Mouse (Mus musculus) bone marrow macrophage, adult 2 months (primary cell): ENCODE measurements around the gene Oprm1. TPM values are rescaled to one million over a fixed set of nuclear protein-coding genes. Genes with fewer than 3 reads are reported as not detected.
"Not testable (repeated sequence)": the region's sequence is repeated elsewhere in the genome, so short reads cannot be mapped to it uniquely, and the experiment has no call there.

ENCODE experiments used
- H3K27ac ChIP-seq: 2 replicates; pipeline ENCODE4 v1.5.1; 2012; ENCODE audit warnings: low read depth, low read length; ENCODE audit not compliant: insufficient read depth
- H3K4me1 ChIP-seq: 2 replicates; pipeline ENCODE4 v1.6.1; 2012; ENCODE audit warnings: low read length; ENCODE audit not compliant: control insufficient read depth, insufficient read depth
- H3K4me3 ChIP-seq: 2 replicates; pipeline ENCODE4 v1.5.1; 2012; ENCODE audit warnings: mild to moderate bottlenecking, low read length, moderate library complexity; ENCODE audit not compliant: insufficient read depth
- CTCF ChIP-seq: IDR thresholded peaks from 2 replicates; pipeline ENCODE4 v1.5.1; 2012; ENCODE audit warnings: low read depth, mild to moderate bottlenecking, low read length, moderate library complexity
- POLR2A ChIP-seq: IDR thresholded peaks from 2 replicates; pipeline ENCODE4 v1.6.1; 2012; ENCODE audit warnings: mild to moderate bottlenecking, low read depth, low read length, borderline replicate concordance
- polyA plus RNA-seq: library from polyadenylated mRNA; stranded (reverse); fragments of >200 nt; gene quantifications from 2 replicates; pipeline ENCODE4 v1.2.4, GENCODE M21; 2012; ENCODE audit not compliant: missing spikeins, insufficient read depth, insufficient read length

Gene Oprm1
- polyA plus RNA-seq, 1 experiment = not detected

- Histone ChIP-seq H3K4me3 (no peak overlapping the region), H3K4me1 (no peaks in the 10 kb centered on the region), H3K27ac (no peak overlapping the region)
- TF ChIP-seq POLR2A = no peak
- no peak for TF ChIP-seq CTCF
Measured at GRCm38 (mm10) chr10:6846283-6846682, 88.0 kb downstream of the Oprm1 start.

GRCm38 (mm10) chr10:6848162-6848754 is 90.0 kb downstream of the Oprm1 start:
- TF ChIP-seq POLR2A = no peak
- TF ChIP-seq CTCF = no peak

GRCm38 (mm10) chr10:6848834-6849233 is 90.5 kb downstream of the Oprm1 start:
- no peak for TF ChIP-seq POLR2A
- TF ChIP-seq CTCF = no peak
- H3K4me1 ChIP-seq = no peaks in the 10 kb centered on the region
- H3K27ac ChIP-seq = no peak overlapping the region
- H3K4me3 ChIP-seq = no peak overlapping the region

More at GRCm38 (mm10) chr10:6848162-6848754, 90.0 kb downstream of the Oprm1 start:
- no peak overlapping the region for H3K4me3 ChIP-seq
- H3K27ac ChIP-seq = no peak overlapping the region
- H3K4me1 ChIP-seq = no peaks in the 10 kb centered on the region

GRCm38 (mm10) chr10:6855812-6856211 is 97.5 kb downstream of the Oprm1 start:
- no peak for TF ChIP-seq POLR2A
- TF ChIP-seq CTCF = no peak
- Histone ChIP-seq H3K4me3 (no peak overlapping the region), H3K27ac (no peak overlapping the region), H3K4me1 (no peaks in the 10 kb centered on the region)

- H3K4me3 ChIP-seq = no peak overlapping the region
- no peak overlapping the region for H3K27ac ChIP-seq
- no peaks in the 10 kb centered on the region for H3K4me1 ChIP-seq
- TF ChIP-seq CTCF (no peak), POLR2A (no peak)
Measured at GRCm38 (mm10) chr10:6871418-6872072, 113.2 kb downstream of the Oprm1 start.

- TF ChIP-seq CTCF (no peak), POLR2A (no peak)
- Histone ChIP-seq H3K4me1 (no peaks in the 10 kb centered on the region), H3K27ac (no peak overlapping the region), H3K4me3 (no peak overlapping the region)
Measured at GRCm38 (mm10) chr10:6873917-6874316, 115.6 kb downstream of the Oprm1 start.

- TF ChIP-seq CTCF = no peak
- no peak for TF ChIP-seq POLR2A
- Histone ChIP-seq H3K27ac (no peak overlapping the region), H3K4me3 (no peak overlapping the region), H3K4me1 (no peaks in the 10 kb centered on the region)
Measured at GRCm38 (mm10) chr10:6878276-6878881, 120.1 kb downstream of the Oprm1 start.

- H3K27ac ChIP-seq, H3K4me1 ChIP-seq, H3K4me3 ChIP-seq: not testable (repeated sequence)
Measured at GRCm38 (mm10) chr10:6882041-6882440, 123.7 kb downstream of the Oprm1 start.

GRCm38 (mm10) chr10:6885460-6885859 is 127.2 kb downstream of the Oprm1 start:
- H3K4me3 ChIP-seq = no peak overlapping the region
- H3K4me1 ChIP-seq = no peaks in the 10 kb centered on the region
- TF ChIP-seq POLR2A = no peak
- no peak for TF ChIP-seq CTCF
- no peak overlapping the region for H3K27ac ChIP-seq

- H3K4me3 ChIP-seq = no peak overlapping the region
- no peak for TF ChIP-seq CTCF
- no peak for TF ChIP-seq POLR2A
- no peak overlapping the region for H3K27ac ChIP-seq
- no peaks in the 10 kb centered on the region for H3K4me1 ChIP-seq
Measured at GRCm38 (mm10) chr10:6889640-6890245, 131.4 kb downstream of the Oprm1 start.
